Mouse (Mus musculus) forebrain, embryonic 14.5 days (tissue): ENCODE measurements around the gene Rcc1l. TPM values are rescaled to one million over a fixed set of nuclear protein-coding genes. Genes with fewer than 3 reads are reported as not detected.

Source experiments
- ATAC-seq: fragments of 200-750 bp; cut with Nextera tagmentation; 2 replicates; pipeline ENCODE4 v1.8.0; 2017; ENCODE audit warnings: mild to moderate bottlenecking, moderate library complexity
- DNase-seq: peaks from one replicate; pipeline ENCODE4 v3.0.0-alpha.2; 2015; ENCODE audit warnings: low spot score
- H3K27ac ChIP-seq: fragments of 300-500 bp; sonication (generic); 2 replicates; pipeline ENCODE4 v1.5.1; 2014; ENCODE audit warnings: low read depth, mild to moderate bottlenecking, control low read depth, low read length, moderate library complexity
- H3K27me3 ChIP-seq: fragments of 300-500 bp; sonication (generic); replicated peaks from 2 replicates; pipeline ENCODE4 v1.6.1; 2014; ENCODE audit warnings: low read length, control low read depth, mixed read lengths; ENCODE audit not compliant: control insufficient read depth, insufficient read depth
- H3K36me3 ChIP-seq: fragments of 300-500 bp; sonication (generic); 2 replicates; pipeline ENCODE4 v1.6.1; 2014; ENCODE audit warnings: low read length, control low read depth; ENCODE audit not compliant: control insufficient read depth, insufficient read depth
- H3K4me1 ChIP-seq: fragments of 300-500 bp; sonication (generic); 2 replicates; pipeline ENCODE4 v1.6.1; 2014; ENCODE audit warnings: antibody characterized with exemption, low read length, control low read depth; ENCODE audit not compliant: control insufficient read depth, insufficient read depth
- H3K4me2 ChIP-seq: fragments of 300-500 bp; sonication (generic); 2 replicates; pipeline ENCODE4 v1.6.1; 2014; ENCODE audit warnings: mild to moderate bottlenecking, control low read depth, low read length
- H3K4me3 ChIP-seq: fragments of 300-500 bp; sonication (generic); 2 replicates; pipeline ENCODE4 v1.5.1; 2014; ENCODE audit warnings: low read depth, low read length, control low read depth
- H3K9ac ChIP-seq: fragments of 300-500 bp; sonication (generic); 2 replicates; pipeline ENCODE4 v1.6.1; 2014; ENCODE audit warnings: mild to moderate bottlenecking, low read length, control low read depth, moderate library complexity
- H3K9me3 ChIP-seq: fragments of 300-500 bp; sonication (generic); replicated peaks from 2 replicates; pipeline ENCODE4 v1.6.1; 2016; ENCODE audit warnings: low read length, control low read depth, mixed read lengths; ENCODE audit not compliant: control insufficient read depth
- WGBS: fragments of 180-500 bp; shearing (Covaris S2); extraction: QIAGEN DNeasy Blood & Tissue Kit; methylation state at CpG from one replicate; pipeline ENCODE4 v1.1.7; 2014; 5-methylcytosine and 5-hydroxymethylcytosine counted together
- polyA plus RNA-seq: library from polyadenylated mRNA; unstranded; fragments of >200 nt; fragmentation: Nextera tagmentation; extraction: Ambion mirVana; gene quantifications from 2 replicates; pipeline ENCODE4 v1.2.1, GENCODE M21; 2014

The Rcc1l gene
- polyA plus RNA-seq, 1 experiment from 2014 or later: 20.1 TPM

DNA sequence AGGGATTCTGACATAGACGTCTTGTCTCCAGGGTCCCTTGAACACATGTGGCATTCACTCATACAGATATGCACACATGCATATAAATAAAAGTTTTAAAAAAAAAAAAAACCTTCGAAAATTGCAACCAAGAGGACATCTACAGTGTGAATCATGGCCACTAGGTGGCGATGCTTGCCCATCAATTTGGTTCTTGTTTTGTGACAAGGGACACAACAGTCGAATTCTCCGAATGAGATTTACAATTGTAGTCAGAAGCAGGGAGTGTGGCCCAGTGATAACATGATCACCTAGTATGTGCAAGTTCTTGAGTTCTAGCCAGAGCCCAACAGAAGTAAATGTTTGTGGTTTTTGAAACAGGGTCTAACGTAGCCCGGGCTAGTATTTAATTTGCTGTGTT, 3.3 kb upstream of the Rcc1l start:
- no peak overlapping the region for H3K4me3 ChIP-seq
- DNase-seq (peak; percentile 94), ATAC-seq (no peak)
- H3K4me1 ChIP-seq: peaks cover 18% of the 10 kb centered on the region
- 24% methylated on average over 7 of the region's 7 CpGs for WGBS
- H3K27ac ChIP-seq: no peak overlapping the region
- no peaks in the 10 kb centered on the region for H3K9me3 ChIP-seq
- H3K4me2 ChIP-seq: no peak overlapping the region
- H3K36me3 ChIP-seq: no peaks in the 10 kb centered on the region
- no peak overlapping the region for H3K9ac ChIP-seq
- no peaks in the 10 kb centered on the region for H3K27me3 ChIP-seq

DNA sequence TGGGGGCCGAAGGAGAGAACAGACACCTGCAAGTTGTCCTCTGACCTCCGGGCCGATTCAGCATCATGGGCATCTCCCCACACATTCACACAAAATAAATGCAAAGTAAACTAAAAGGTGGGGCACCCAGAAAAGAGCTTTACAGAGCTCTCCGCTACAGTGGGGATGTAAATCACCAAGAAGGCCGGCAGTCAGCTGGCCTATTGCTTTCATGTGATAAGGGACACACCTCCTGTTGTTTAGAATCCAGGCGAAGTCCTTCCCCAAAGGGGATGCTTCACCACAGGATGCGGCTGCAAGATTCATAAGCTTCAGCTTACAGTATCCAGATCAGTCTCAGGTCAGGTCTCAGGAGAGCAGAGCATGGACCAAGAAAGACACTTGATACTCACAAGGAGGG, 2.0 kb upstream of the Rcc1l start:
- H3K36me3 ChIP-seq: no peaks in the 10 kb centered on the region
- H3K9ac ChIP-seq: no peak overlapping the region
- ATAC-seq: no peak
- no peak overlapping the region for H3K4me3 ChIP-seq
- H3K4me2 ChIP-seq: no peak overlapping the region
- 83% methylated on average over 7 of the region's 7 CpGs for WGBS
- no peak for DNase-seq
- no peaks in the 10 kb centered on the region for H3K9me3 ChIP-seq
- H3K4me1 ChIP-seq: peaks cover 17% of the 10 kb centered on the region
- H3K27me3 ChIP-seq: no peaks in the 10 kb centered on the region
- H3K27ac ChIP-seq: no peak overlapping the region

DNA sequence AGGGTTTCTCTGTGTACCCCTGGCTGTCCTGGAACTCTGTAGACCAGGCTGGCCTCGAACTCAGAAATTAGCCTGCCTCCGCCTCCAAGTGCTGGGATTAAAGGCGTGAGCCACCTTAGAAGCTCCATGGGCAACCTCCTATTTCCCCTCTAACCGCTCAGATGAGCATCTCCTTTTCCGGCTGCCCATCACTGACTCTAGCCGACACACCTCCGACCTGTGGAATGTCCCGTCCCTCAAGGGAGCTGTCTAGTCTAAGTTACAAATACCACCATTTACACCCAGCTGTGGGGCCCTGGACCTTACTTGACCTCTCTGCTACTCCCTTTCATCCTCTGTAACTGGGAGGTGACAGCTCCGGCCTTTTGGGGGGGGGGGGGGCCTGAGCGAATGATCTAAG, 878 bp downstream of the Rcc1l start:
- Histone ChIP-seq H3K9ac (peak overlapping the region; percentile 71), H3K4me3 (peak overlapping the region; percentile 93), H3K27ac (no peak overlapping the region), H3K36me3 (peaks cover 11% of the 10 kb centered on the region; the same call in 1 of the 2 replicates), H3K4me1 (peaks cover 7% of the 10 kb centered on the region), H3K4me2 (peak overlapping the region; percentile 84), H3K27me3 (no peaks in the 10 kb centered on the region), H3K9me3 (no peaks in the 10 kb centered on the region)
- no peak for ATAC-seq
- DNase-seq: no peak
- WGBS: 9% methylated on average over 10 of the region's 10 CpGs

DNA sequence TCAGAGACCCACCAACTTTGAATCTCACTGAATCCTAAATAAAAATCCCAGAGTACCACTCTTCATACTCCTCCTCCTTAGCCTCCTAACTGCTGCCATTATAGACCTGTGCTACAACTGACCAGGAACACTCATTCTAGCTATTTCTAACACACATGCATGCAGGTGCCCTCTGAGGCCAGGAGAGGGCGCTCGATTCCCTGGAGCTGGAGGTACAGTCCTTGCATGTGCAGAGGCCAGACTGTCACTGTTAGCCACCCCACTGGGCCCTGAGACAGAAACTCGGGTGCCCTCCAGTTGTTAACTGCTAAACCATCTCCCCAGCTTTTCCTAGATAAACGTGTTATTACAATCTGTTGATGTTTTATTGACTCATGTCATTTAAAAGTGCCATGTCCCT, 3.4 kb downstream of the Rcc1l start:
- Histone ChIP-seq H3K9ac (no peak overlapping the region), H3K36me3 (peaks cover 15% of the 10 kb centered on the region; the same call in 1 of the 2 replicates), H3K4me3 (no peak overlapping the region), H3K4me1 (peaks cover 7% of the 10 kb centered on the region), H3K9me3 (no peaks in the 10 kb centered on the region), H3K27ac (no peak overlapping the region), H3K4me2 (no peak overlapping the region), H3K27me3 (no peaks in the 10 kb centered on the region)
- 36% methylated on average over 4 of the region's 4 CpGs for WGBS
- DNase-seq: peak; percentile 17
- no peak for ATAC-seq

DNA sequence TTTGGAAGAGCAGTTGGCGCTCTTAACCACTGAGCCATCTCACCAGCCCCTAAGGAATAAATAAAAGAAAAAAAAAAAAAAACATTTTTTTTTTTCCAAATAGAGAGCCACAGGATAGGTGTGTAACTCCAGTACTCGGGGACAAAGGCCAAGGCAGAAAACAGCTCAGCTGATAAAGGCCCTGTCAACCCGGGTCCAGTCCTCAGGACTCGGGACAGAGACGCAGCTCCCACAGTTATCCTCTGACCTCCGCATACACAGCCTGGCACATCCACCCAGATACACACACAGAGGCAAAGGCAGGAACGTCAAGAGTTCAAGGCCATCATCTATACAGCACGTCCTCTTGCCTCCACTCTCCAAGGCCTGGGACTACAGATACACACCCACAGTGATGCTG, 6.4 kb downstream of the Rcc1l start:
- H3K9ac ChIP-seq: no peak overlapping the region
- H3K36me3 ChIP-seq: peaks cover 22% of the 10 kb centered on the region; the same call in 1 of the 2 replicates
- no peaks in the 10 kb centered on the region for H3K27me3 ChIP-seq
- 95% methylated on average over 8 of the region's 8 CpGs for WGBS
- no peak overlapping the region for H3K4me3 ChIP-seq
- H3K4me1 ChIP-seq: peaks cover 2% of the 10 kb centered on the region
- DNase-seq (no peak), ATAC-seq (no peak)
- no peak overlapping the region for H3K27ac ChIP-seq
- no peaks in the 10 kb centered on the region for H3K9me3 ChIP-seq
- no peak overlapping the region for H3K4me2 ChIP-seq

DNA sequence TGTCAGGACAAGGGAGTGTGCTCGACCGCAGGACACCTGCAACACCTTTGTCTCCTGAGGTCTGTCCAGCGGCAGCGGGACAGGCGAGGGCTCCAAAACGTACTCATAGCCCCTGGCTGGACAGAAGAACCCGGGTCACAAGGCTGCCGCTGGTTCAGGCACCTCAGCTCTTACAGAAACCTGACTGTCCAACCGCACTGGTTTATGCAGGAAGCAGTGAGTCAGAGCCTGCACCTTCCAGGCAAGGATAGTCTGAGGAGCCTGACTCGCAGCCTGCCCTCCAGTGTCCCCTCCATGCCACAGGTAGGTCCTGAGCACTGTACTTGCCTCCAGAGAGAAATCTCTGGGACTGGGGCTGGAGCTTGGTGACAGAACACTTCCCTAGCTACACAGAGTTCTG, 7.3 kb downstream of the Rcc1l start:
- no peaks in the 10 kb centered on the region for H3K27me3 ChIP-seq
- no peaks in the 10 kb centered on the region for H3K9me3 ChIP-seq
- H3K27ac ChIP-seq: no peak overlapping the region
- peaks cover 10% of the 10 kb centered on the region; the same call in 1 of the 2 replicates for H3K4me1 ChIP-seq
- H3K9ac ChIP-seq: no peak overlapping the region
- DNase-seq (no peak), ATAC-seq (no peak)
- no peak overlapping the region for H3K4me2 ChIP-seq
- no peak overlapping the region for H3K4me3 ChIP-seq
- H3K36me3 ChIP-seq: peaks cover 22% of the 10 kb centered on the region; the same call in 1 of the 2 replicates
- WGBS: 88% methylated on average over 10 of the region's 10 CpGs

DNA sequence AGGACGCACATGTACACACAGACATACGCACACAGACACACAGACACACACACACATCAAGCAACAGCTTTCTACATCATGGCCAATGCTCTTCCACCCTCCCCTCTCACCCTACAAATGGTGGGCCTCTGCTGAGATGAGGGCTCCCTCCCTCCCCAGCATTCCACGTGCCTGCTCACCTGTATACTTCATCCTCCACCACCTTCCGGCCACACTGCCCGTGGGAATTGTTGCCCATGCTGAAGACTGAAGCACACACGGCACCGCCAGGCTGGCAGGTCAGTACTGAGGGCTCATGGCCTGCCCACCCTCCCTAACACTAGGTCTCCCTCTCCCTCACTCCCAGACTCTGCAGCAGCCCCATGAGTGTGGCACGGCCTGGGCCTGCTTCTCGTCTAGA, 8.5 kb downstream of the Rcc1l start:
- H3K27me3 ChIP-seq: no peaks in the 10 kb centered on the region
- DNase-seq: no peak
- H3K4me1 ChIP-seq: peaks cover 10% of the 10 kb centered on the region; the same call in 1 of the 2 replicates
- H3K9me3 ChIP-seq: no peaks in the 10 kb centered on the region
- no peak overlapping the region for H3K27ac ChIP-seq
- H3K4me2 ChIP-seq: no peak overlapping the region
- no peak overlapping the region for H3K4me3 ChIP-seq
- peaks cover 29% of the 10 kb centered on the region for H3K36me3 ChIP-seq
- ATAC-seq: no peak
- 92% methylated on average over 9 of the region's 9 CpGs for WGBS
- H3K9ac ChIP-seq: no peak overlapping the region

DNA sequence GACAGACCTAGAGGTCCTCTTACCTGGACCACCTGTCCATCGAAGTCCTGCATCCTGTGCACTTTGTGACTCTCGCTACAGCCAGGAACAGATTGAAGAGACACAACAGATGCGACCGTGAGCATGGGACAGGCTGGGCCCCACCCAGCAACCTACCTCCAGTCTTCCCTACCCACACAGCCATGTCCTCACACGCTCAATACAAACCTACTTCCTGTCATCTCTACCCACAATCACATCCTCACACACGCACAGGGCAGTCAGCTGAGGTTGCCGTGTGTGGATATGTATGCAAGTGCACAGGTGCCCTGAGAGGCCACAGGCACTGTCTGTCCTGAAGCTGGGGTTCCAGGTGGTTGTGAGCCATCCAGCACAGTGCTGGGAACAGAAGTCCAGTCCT, 9.9 kb downstream of the Rcc1l start:
- peaks cover 34% of the 10 kb centered on the region for H3K36me3 ChIP-seq
- DNase-seq: no peak
- 91% methylated on average over 7 of the region's 7 CpGs for WGBS

DNA sequence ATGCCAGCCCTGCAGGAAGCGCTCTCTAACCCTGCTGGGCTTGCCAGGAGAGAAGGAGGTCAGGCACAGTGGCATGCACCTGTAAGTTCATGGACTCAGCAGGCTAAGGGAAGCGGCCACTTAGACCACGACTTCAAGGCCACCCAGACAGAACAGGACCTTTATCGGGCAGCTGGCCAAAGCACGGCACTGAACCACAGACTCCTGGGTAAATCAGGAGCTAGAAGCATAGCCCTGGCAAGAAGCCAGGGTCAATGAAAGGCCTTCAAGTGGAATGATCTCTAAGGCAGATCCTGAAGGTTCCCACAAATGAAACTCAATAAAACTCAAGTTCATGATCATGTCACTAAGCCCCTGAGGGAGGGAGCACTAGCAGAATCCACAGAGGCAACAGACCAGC, 11.9 kb downstream of the Rcc1l start:
- H3K9me3 ChIP-seq: no peaks in the 10 kb centered on the region
- ATAC-seq: 0 out of 2 replicates have a peak, but pooled peaks have one; percentile 23
- peaks cover 24% of the 10 kb centered on the region for H3K36me3 ChIP-seq
- no peak overlapping the region for H3K9ac ChIP-seq
- peaks cover 10% of the 10 kb centered on the region; the same call in 1 of the 2 replicates for H3K4me1 ChIP-seq
- 52% methylated on average over 5 of the region's 5 CpGs for WGBS
- H3K4me3 ChIP-seq: no peak overlapping the region
- peak; percentile 63 for DNase-seq
- H3K27me3 ChIP-seq: no peaks in the 10 kb centered on the region
- H3K4me2 ChIP-seq: no peak overlapping the region
- H3K27ac ChIP-seq: no peak overlapping the region

More for the DNA sequence above, 9.9 kb downstream of the Rcc1l start:
- Histone ChIP-seq H3K27ac (no peak overlapping the region), H3K9me3 (no peaks in the 10 kb centered on the region), H3K4me2 (no peak overlapping the region), H3K4me3 (no peak overlapping the region), H3K9ac (no peak overlapping the region), H3K27me3 (no peaks in the 10 kb centered on the region), H3K4me1 (peaks cover 10% of the 10 kb centered on the region; the same call in 1 of the 2 replicates)
- no peak for ATAC-seq
